Mouse (Mus musculus): ENCODE data around the gene Kalrn. TPM values are rescaled to one million over a fixed set of nuclear protein-coding genes. Genes with fewer than 3 reads are reported as not detected.

Gene Kalrn
- total and polyA plus RNA-seq, 2 experiments from 2014 or later = 19.4 to 44.5 TPM

- no peaks in the 10 kb centered on the region for H3K9me3 ChIP-seq (replicated peaks; ENCODE audit: control insufficient read depth, low read length)
- no peak overlapping the region for H3K4me2 ChIP-seq (ENCODE audit: low read depth, low read length)
- WGBS = 76% methylated on average over 7 of the region's 7 CpGs
- DNase-seq (ENCODE audit: low spot score) = no peak
- H3K4me3 ChIP-seq (ENCODE audit: low read depth, low read length) = no peak overlapping the region
- no peaks in the 10 kb centered on the region for H3K4me1 ChIP-seq (ENCODE audit: control insufficient read depth, insufficient read depth)
- no peak for ATAC-seq (ENCODE audit: insufficient read depth, low read depth)
- peaks cover 19% of the 10 kb centered on the region for H3K36me3 ChIP-seq (replicated peaks; ENCODE audit: control insufficient read depth, insufficient read depth, low read length)
- no peak overlapping the region for H3K9ac ChIP-seq (replicated peaks; ENCODE audit: low read depth, low read length)
- TF ChIP-seq CTCF (IDR thresholded peaks at IDR 0.05; ENCODE audit: low read depth) = no peak
- no peak for TF ChIP-seq EP300 (IDR thresholded peaks at IDR 0.05; ENCODE audit: low read depth)
- H3K27me3 ChIP-seq (ENCODE audit: control insufficient read depth, insufficient read depth, low read length) = no peaks in the 10 kb centered on the region
- no peak overlapping the region for H3K27ac ChIP-seq (ENCODE audit: low read depth)
These were observed 525.8 kb downstream of the Kalrn start for GRCm38 (mm10) chr16:34047543-34047942.

GRCm38 (mm10) chr16:34047006-34047360 is 526.3 kb downstream of the Kalrn start:
- Histone ChIP-seq H3K9ac (replicated peaks; ENCODE audit: low read depth, low read length) (no peak overlapping the region), H3K9me3 (replicated peaks; ENCODE audit: control insufficient read depth, low read length) (no peaks in the 10 kb centered on the region)
- no peak for ATAC-seq (ENCODE audit: insufficient read depth, low read depth)

DNA sequence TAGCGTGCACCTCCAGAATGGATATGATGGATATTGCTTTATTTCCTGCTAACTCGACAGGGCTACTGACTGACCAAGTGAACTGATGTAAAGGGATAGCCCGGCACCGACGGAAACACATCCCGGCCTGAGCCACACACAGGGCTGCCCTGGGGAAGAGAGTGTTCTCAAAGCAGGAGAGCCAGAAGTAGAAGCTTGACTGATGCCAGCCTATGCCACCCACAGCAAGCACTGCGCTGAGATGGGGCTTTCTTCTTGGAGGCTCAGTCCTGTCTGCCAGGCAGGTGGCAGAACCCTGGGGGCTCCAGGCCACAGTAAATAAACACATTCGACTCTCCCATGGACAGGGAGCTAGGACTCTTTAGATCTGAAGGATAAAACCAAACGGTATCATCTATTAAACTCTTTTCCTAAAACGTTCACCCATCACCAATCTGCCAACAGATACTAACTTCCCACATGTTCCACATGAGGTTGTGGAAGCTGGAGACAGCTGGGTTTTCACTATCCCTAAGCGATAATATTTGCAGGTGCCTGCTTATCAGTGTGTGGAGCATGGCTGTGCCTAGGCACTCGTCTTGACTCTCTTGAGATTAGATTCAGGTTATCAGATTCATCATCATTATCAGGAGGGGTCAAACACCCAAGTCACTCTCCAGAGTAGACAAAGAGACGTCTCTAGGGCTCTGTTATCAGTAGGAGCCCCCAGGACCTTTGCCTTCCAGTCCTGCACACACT is 526.9 kb downstream of the Kalrn start:
- no peaks in the 10 kb centered on the region for H3K27me3 ChIP-seq (ENCODE audit: control insufficient read depth, insufficient read depth, low read length)
- DNase-seq (ENCODE audit: low spot score) (no peak), ATAC-seq (ENCODE audit: insufficient read depth, low read depth) (no peak)
- H3K4me3 ChIP-seq (ENCODE audit: low read depth, low read length) = no peak overlapping the region
- H3K27ac ChIP-seq (ENCODE audit: low read depth) = no peak overlapping the region
- no peaks in the 10 kb centered on the region for H3K4me1 ChIP-seq (ENCODE audit: control insufficient read depth, insufficient read depth)
- TF ChIP-seq EP300 (IDR thresholded peaks at IDR 0.05; ENCODE audit: low read depth) (no peak), CTCF (IDR thresholded peaks at IDR 0.05; ENCODE audit: low read depth) (no peak)
- WGBS = 63% methylated on average over 13 of the region's 13 CpGs
- H3K36me3 ChIP-seq (replicated peaks; ENCODE audit: control insufficient read depth, insufficient read depth, low read length) = peaks cover 15% of the 10 kb centered on the region; the same call in 1 of the 2 replicates
- no peak overlapping the region for H3K9ac ChIP-seq (replicated peaks; ENCODE audit: low read depth, low read length)
- H3K4me2 ChIP-seq (ENCODE audit: low read depth, low read length) = no peak overlapping the region
- no peaks in the 10 kb centered on the region for H3K9me3 ChIP-seq (replicated peaks; ENCODE audit: control insufficient read depth, low read length)

More at GRCm38 (mm10) chr16:34047006-34047360, 526.3 kb downstream of the Kalrn start:
- Histone ChIP-seq H3K4me1 (ENCODE audit: control insufficient read depth, insufficient read depth) (no peaks in the 10 kb centered on the region), H3K27me3 (ENCODE audit: control insufficient read depth, insufficient read depth, low read length) (no peaks in the 10 kb centered on the region), H3K4me3 (ENCODE audit: low read depth, low read length) (no peak overlapping the region), H3K36me3 (replicated peaks; ENCODE audit: control insufficient read depth, insufficient read depth, low read length) (peaks cover 15% of the 10 kb centered on the region), H3K4me2 (ENCODE audit: low read depth, low read length) (no peak overlapping the region), H3K27ac (ENCODE audit: low read depth) (no peak overlapping the region)
- WGBS = 80% methylated on average over 4 of the region's 4 CpGs
- TF ChIP-seq CTCF (IDR thresholded peaks at IDR 0.05; ENCODE audit: low read depth) = no peak
- no peak for TF ChIP-seq EP300 (IDR thresholded peaks at IDR 0.05; ENCODE audit: low read depth)
- DNase-seq (ENCODE audit: low spot score) = no peak

DNA sequence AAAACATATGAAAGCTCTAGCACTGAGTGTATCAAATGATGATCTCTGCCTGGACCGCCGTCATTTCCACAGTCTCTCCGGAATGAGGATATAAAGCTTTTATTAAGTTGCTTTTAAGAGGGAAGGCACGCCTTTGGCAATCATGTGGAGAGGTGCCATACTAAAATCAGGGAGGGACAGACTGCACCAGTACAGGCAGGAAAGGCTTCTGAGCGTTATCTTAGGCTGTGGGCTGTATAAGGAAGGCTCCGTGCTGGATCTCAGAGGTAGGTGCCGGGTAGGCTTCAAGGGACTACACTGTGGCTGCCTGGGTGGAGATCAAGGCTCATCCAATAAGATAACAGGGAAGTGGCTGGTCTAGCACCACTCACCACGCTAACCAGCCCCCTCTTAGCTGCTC is 528.8 kb downstream of the Kalrn start:
- 77% methylated on average over 8 of the region's 8 CpGs for WGBS
- DNase-seq (ENCODE audit: low spot score) (no peak), ATAC-seq (ENCODE audit: insufficient read depth, low read depth) (no peak)
- Histone ChIP-seq H3K4me1 (ENCODE audit: control insufficient read depth, insufficient read depth) (no peaks in the 10 kb centered on the region), H3K27ac (ENCODE audit: low read depth) (no peak overlapping the region), H3K27me3 (ENCODE audit: control insufficient read depth, insufficient read depth, low read length) (no peaks in the 10 kb centered on the region), H3K4me3 (ENCODE audit: low read depth, low read length) (no peak overlapping the region), H3K4me2 (ENCODE audit: low read depth, low read length) (no peak overlapping the region), H3K9me3 (replicated peaks; ENCODE audit: control insufficient read depth, low read length) (no peaks in the 10 kb centered on the region), H3K9ac (replicated peaks; ENCODE audit: low read depth, low read length) (no peak overlapping the region), H3K36me3 (replicated peaks; ENCODE audit: control insufficient read depth, insufficient read depth, low read length) (peaks cover 15% of the 10 kb centered on the region; the same call in 1 of the 2 replicates)
- no peak for TF ChIP-seq EP300 (IDR thresholded peaks at IDR 0.05; ENCODE audit: low read depth)
- TF ChIP-seq CTCF (IDR thresholded peaks at IDR 0.05; ENCODE audit: low read depth) = no peak

DNA sequence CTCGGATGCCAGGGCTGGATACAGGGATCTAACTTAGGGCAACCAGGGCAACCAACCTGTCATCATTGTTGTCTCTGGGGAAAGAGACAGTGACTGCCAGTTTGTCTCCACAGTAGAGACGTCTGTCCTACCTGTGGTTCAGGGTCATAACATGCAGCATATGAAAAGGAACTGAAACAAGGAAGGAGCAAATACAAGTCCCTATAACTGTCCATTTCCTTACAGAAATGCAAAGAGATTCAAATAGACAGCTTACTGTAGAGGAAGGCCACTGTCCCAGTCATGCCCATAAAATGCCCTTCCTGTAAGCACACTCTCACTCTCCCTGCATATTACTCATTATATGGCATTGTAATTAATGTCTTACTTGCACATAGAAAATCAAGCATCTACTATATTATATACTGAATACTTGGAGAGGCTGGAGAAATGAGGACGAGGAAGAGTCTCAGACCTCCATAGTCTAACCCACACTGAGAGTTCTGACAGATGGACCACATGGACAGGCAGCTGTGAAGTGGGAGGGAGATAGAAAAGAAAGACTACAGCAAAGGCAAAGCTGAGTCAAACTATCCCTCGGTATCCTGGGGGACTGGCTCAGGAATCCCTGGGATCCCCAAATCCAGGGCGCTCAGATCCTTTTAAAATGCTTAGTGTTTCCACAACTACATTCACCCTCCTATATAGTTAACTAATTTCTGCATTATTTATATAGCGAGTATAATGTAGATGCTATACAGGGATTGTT is 530.1 kb downstream of the Kalrn start:
- H3K36me3 ChIP-seq (replicated peaks; ENCODE audit: control insufficient read depth, insufficient read depth, low read length) = peaks cover 22% of the 10 kb centered on the region
- DNase-seq (ENCODE audit: low spot score) (no peak), ATAC-seq (ENCODE audit: insufficient read depth, low read depth) (no peak)
- 0 out of 2 replicates have a peak, but pooled peaks cover 3% of the 10 kb centered on the region for H3K4me1 ChIP-seq (ENCODE audit: control insufficient read depth, insufficient read depth)
- no peaks in the 10 kb centered on the region for H3K9me3 ChIP-seq (replicated peaks; ENCODE audit: control insufficient read depth, low read length)
- no peak overlapping the region for H3K27ac ChIP-seq (ENCODE audit: low read depth)
- H3K9ac ChIP-seq (replicated peaks; ENCODE audit: low read depth, low read length) = no peak overlapping the region
- H3K27me3 ChIP-seq (ENCODE audit: control insufficient read depth, insufficient read depth, low read length) = no peaks in the 10 kb centered on the region
- no peak for TF ChIP-seq CTCF (IDR thresholded peaks at IDR 0.05; ENCODE audit: low read depth)
- no peak for TF ChIP-seq EP300 (IDR thresholded peaks at IDR 0.05; ENCODE audit: low read depth)
- H3K4me3 ChIP-seq (ENCODE audit: low read depth, low read length) = no peak overlapping the region
- H3K4me2 ChIP-seq (ENCODE audit: low read depth, low read length) = no peak overlapping the region
- 83% methylated on average over 6 of the region's 6 CpGs for WGBS

All from heart, postnatal 0 days (tissue).